Mouse (Mus musculus) MEL (cell line): ENCODE data around the gene Marveld3. TPM values are rescaled to one million over a fixed set of nuclear protein-coding genes. Genes with fewer than 3 reads are reported as not detected.

Experiments
- DNase-seq: peaks from one replicate; pipeline ENCODE4 v3.0.0; 2011; ENCODE audit warnings: low read depth, low spot score
- H3K27ac ChIP-seq: 2 replicates; pipeline ENCODE4 v1.5.1; 2012; ENCODE audit warnings: low read depth, mild to moderate bottlenecking, control low read depth, low read length, moderate library complexity; ENCODE audit not compliant: control insufficient read depth
- H3K27me3 ChIP-seq, 2 experiments: fragments of 150-350 bp in 1 of 2; sonication (generic) in 1 of 2; 2 replicates each; pipeline ENCODE4 v1.6.1; 2012; ENCODE audit warnings: low read length in 2 of 2, mild to moderate bottlenecking in 2 of 2, improper control_type of control experiment in 1 of 2, moderate library complexity in 1 of 2; ENCODE audit not compliant: insufficient read depth in 2 of 2, control insufficient read depth in 1 of 2
- H3K36me3 ChIP-seq, 2 experiments: 2 replicates each; pipeline ENCODE4 v1.6.1; 2012 to 2014; ENCODE audit warnings: low read length in 2 of 2, improper control_type of control experiment in 1 of 2, inconsistent platforms in 1 of 2, mild to moderate bottlenecking in 1 of 2; ENCODE audit not compliant: insufficient read depth in 2 of 2, control insufficient read depth in 1 of 2
- H3K4me1 ChIP-seq, 2 experiments: fragments of 150-350 bp in 1 of 2; sonication (generic) in 1 of 2; 2 replicates each; pipeline ENCODE4 v1.6.1; 2012; ENCODE audit warnings: low read length in 2 of 2, improper control_type of control experiment in 1 of 2, mild to moderate bottlenecking in 1 of 2; ENCODE audit not compliant: insufficient read depth in 2 of 2, control insufficient read depth in 1 of 2
- H3K4me3 ChIP-seq, 2 experiments: fragments of 150-350 bp in 1 of 2; sonication (generic) in 1 of 2; 2 replicates each; pipeline ENCODE4 v1.5.1; 2012; ENCODE audit warnings: low read depth in 2 of 2, low read length in 2 of 2, mild to moderate bottlenecking in 2 of 2, moderate library complexity in 2 of 2, control low read depth in 1 of 2, improper control_type of control experiment in 1 of 2; ENCODE audit not compliant: control insufficient read depth in 1 of 2, insufficient read depth in 1 of 2
- H3K79me2 ChIP-seq: 2 replicates; pipeline ENCODE4 v1.6.1; 2012; ENCODE audit warnings: mild to moderate bottlenecking, low read length, moderate library complexity; ENCODE audit not compliant: control insufficient read depth, poor library complexity, insufficient read depth
- H3K9ac ChIP-seq: 2 replicates; pipeline ENCODE4 v1.6.1; 2012; ENCODE audit warnings: low read depth, mild to moderate bottlenecking, control low read depth, low read length, moderate library complexity; ENCODE audit not compliant: control insufficient read depth, poor library complexity, severe bottlenecking
- H3K9me3 ChIP-seq: fragments of 150-350 bp; sonication (generic); replicated peaks from 2 replicates; pipeline ENCODE4 v1.6.1; 2012; ENCODE audit warnings: mild to moderate bottlenecking, low read length, improper control_type of control experiment, moderate library complexity; ENCODE audit not compliant: insufficient read depth
- CHD2 ChIP-seq: IDR thresholded peaks from 2 replicates; pipeline ENCODE4 v1.6.1; 2011; ENCODE audit warnings: low read length, improper control_type of control experiment
- E2F4 ChIP-seq: IDR thresholded peaks from 2 replicates; pipeline ENCODE4 v1.6.1; 2011; ENCODE audit warnings: low read depth, low read length, improper control_type of control experiment, borderline replicate concordance
- ELF1 ChIP-seq: IDR thresholded peaks from 2 replicates; pipeline ENCODE4 v1.6.1; 2014; ENCODE audit warnings: low read depth, mild to moderate bottlenecking, inconsistent platforms, low read length, improper control_type of control experiment, moderate library complexity
- GABPA ChIP-seq: IDR thresholded peaks from 2 replicates; pipeline ENCODE4 v1.6.1; 2012; ENCODE audit warnings: low read depth, mild to moderate bottlenecking, inconsistent platforms, low read length, improper control_type of control experiment, moderate library complexity
- GATA1 ChIP-seq: IDR thresholded peaks from 2 replicates; pipeline ENCODE4 v1.6.1; 2011; ENCODE audit warnings: low read depth, low read length, improper control_type of control experiment
- HCFC1 ChIP-seq: IDR thresholded peaks from 2 replicates; pipeline ENCODE4 v1.6.1; 2012; ENCODE audit warnings: low read depth, mild to moderate bottlenecking, inconsistent platforms, low read length, improper control_type of control experiment, moderate library complexity
- KAT2A ChIP-seq: conservative IDR thresholded peaks from 2 replicates; pipeline ENCODE4 v1.6.1; 2012; ENCODE audit warnings: low read depth, low read length, improper control_type of control experiment, inconsistent platforms
- MYB ChIP-seq: IDR thresholded peaks from 2 replicates; pipeline ENCODE4 v1.6.1; 2011; ENCODE audit warnings: mild to moderate bottlenecking, low read depth, low read length, improper control_type of control experiment
- MYC ChIP-seq: IDR thresholded peaks from 2 replicates; pipeline ENCODE4 v1.6.1; 2011; ENCODE audit warnings: low read depth, mild to moderate bottlenecking, low read length, improper control_type of control experiment, moderate library complexity
- POLR2A ChIP-seq, 2 experiments: IDR thresholded peaks; 2 replicates each; pipeline ENCODE4 v1.6.1; 2011 to 2012; ENCODE audit warnings: low read length in 2 of 2, mild to moderate bottlenecking in 2 of 2, control low read depth in 1 of 2, improper control_type of control experiment in 1 of 2, low read depth in 1 of 2, moderate library complexity in 1 of 2; ENCODE audit not compliant: control insufficient read depth in 1 of 2, insufficient read depth in 1 of 2, poor library complexity in 1 of 2
- RAD21 ChIP-seq: IDR thresholded peaks from 2 replicates; pipeline ENCODE4 v1.6.1; 2011; ENCODE audit warnings: mild to moderate bottlenecking, low read depth, low read length, improper control_type of control experiment
- RCOR1 ChIP-seq: IDR thresholded peaks from 2 replicates; pipeline ENCODE4 v1.6.1; 2012; ENCODE audit warnings: low read depth, mild to moderate bottlenecking, inconsistent platforms, low read length, improper control_type of control experiment
- TBP ChIP-seq: IDR thresholded peaks from 2 replicates; pipeline ENCODE4 v1.8.0; 2011; ENCODE audit warnings: low read depth, low read length, improper control_type of control experiment
- TCF12 ChIP-seq: IDR thresholded peaks from 2 replicates; pipeline ENCODE4 v1.6.1; 2014; ENCODE audit warnings: low read depth, mild to moderate bottlenecking, inconsistent platforms, low read length, improper control_type of control experiment, moderate library complexity
- UBTF ChIP-seq: IDR thresholded peaks from 2 replicates; pipeline ENCODE4 v1.6.1; 2012; ENCODE audit warnings: low read depth, mild to moderate bottlenecking, inconsistent platforms, low read length, improper control_type of control experiment, moderate library complexity, borderline replicate concordance; ENCODE audit not compliant: insufficient read depth
- USF1 ChIP-seq: IDR thresholded peaks from 2 replicates; pipeline ENCODE4 v1.6.1; 2014; ENCODE audit warnings: low read depth, mild to moderate bottlenecking, inconsistent platforms, low read length, improper control_type of control experiment, moderate library complexity
- USF2 ChIP-seq, 2 experiments: IDR thresholded peaks; 2 replicates each; pipeline ENCODE4 v1.6.1; 2011 to 2012; ENCODE audit warnings: improper control_type of control experiment in 2 of 2, low read length in 2 of 2, borderline replicate concordance in 1 of 2, inconsistent platforms in 1 of 2, low read depth in 1 of 2, mild to moderate bottlenecking in 1 of 2; ENCODE audit not compliant: insufficient read depth in 1 of 2
- ZMIZ1 ChIP-seq: IDR thresholded peaks from 2 replicates; pipeline ENCODE4 v1.6.1; 2012; ENCODE audit warnings: low read depth, mild to moderate bottlenecking, inconsistent platforms, low read length, improper control_type of control experiment, moderate library complexity
- ZNF384 ChIP-seq: IDR thresholded peaks from 2 replicates; pipeline ENCODE4 v1.6.1; 2012; ENCODE audit warnings: low read depth, mild to moderate bottlenecking, inconsistent platforms, low read length, improper control_type of control experiment
- polyA plus RNA-seq, 2 experiments: library from polyadenylated mRNA; stranded (reverse) in 1 of 2; unstranded in 1 of 2; fragments of >175 nt in 1 of 2; fragments of >200 nt in 1 of 2; gene quantifications; 2 replicates each; pipeline versions ENCODE4 v1.2.1 to v1.2.4; 2012; ENCODE audit warnings: low replicate concordance in 2 of 2, low read depth in 1 of 2; ENCODE audit not compliant: insufficient read length in 2 of 2, insufficient read depth in 1 of 2, missing spikeins in 1 of 2
- total RNA-seq: library from RNA; depleted of rRNA; stranded (reverse); fragments of 300-350 nt; gene quantifications from 2 replicates; pipeline ENCODE4 v1.2.3, GENCODE M21; 2012

The Marveld3 gene
- total and polyA plus RNA-seq, 3 experiments: not detected

DNA sequence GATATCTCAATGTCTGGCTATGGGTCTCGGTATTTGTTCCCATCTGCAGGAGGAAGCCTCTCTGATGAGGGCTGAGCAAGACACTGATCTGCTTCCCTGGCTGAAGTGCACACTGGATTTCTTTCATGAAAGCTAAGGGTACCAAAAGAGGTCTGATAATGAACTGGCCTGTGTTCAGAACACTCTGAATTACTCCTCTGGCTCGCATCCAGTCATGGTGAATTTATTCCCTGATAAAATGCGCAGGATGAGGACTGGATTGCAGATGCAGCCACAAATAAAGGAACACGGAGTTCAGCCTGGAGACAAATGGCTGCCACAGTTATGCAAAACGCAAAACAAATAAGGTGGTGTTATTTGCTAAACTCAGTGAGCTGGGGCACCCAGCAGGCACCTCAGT, 21.9 kb upstream of the Marveld3 start:
- no peak for DNase-seq
- Histone ChIP-seq H3K9me3 (no peaks in the 10 kb centered on the region), H3K27me3 (peaks cover 0 to 3% of the 10 kb centered on the region in 2 experiments; a peak in 2 of 4 replicates), H3K27ac (no peak overlapping the region), H3K36me3 (no peaks in the 10 kb centered on the region), H3K4me3 (no peak overlapping the region), H3K9ac (no peak overlapping the region), H3K4me1 (no peaks in the 10 kb centered on the region), H3K79me2 (no peaks in the 10 kb centered on the region)
- no peak for TF ChIP-seq HCFC1
- TF ChIP-seq TCF12: no peak
- TF ChIP-seq USF1: no peak
- TF ChIP-seq ZNF384: no peak
- TF ChIP-seq MYB: no peak
- TF ChIP-seq CHD2: no peak
- no peak for TF ChIP-seq USF2 (IDR thresholded peaks at IDR 0.05; ENCODE audit: borderline replicate concordance in 1 of 2, insufficient read depth in 1 of 2, low read depth in 1 of 2, low read length in 2 of 2)
- TF ChIP-seq TBP: no peak
- no peak for TF ChIP-seq POLR2A (IDR thresholded peaks at IDR 0.05; ENCODE audit: control insufficient read depth in 1 of 2, insufficient read depth in 1 of 2, low read depth in 1 of 2, low read length in 2 of 2, poor library complexity in 1 of 2)
- TF ChIP-seq RAD21: no peak
- TF ChIP-seq UBTF: no peak
- TF ChIP-seq RCOR1: no peak
- no peak for TF ChIP-seq KAT2A
- no peak for TF ChIP-seq MYC
- no peak for TF ChIP-seq E2F4

DNA sequence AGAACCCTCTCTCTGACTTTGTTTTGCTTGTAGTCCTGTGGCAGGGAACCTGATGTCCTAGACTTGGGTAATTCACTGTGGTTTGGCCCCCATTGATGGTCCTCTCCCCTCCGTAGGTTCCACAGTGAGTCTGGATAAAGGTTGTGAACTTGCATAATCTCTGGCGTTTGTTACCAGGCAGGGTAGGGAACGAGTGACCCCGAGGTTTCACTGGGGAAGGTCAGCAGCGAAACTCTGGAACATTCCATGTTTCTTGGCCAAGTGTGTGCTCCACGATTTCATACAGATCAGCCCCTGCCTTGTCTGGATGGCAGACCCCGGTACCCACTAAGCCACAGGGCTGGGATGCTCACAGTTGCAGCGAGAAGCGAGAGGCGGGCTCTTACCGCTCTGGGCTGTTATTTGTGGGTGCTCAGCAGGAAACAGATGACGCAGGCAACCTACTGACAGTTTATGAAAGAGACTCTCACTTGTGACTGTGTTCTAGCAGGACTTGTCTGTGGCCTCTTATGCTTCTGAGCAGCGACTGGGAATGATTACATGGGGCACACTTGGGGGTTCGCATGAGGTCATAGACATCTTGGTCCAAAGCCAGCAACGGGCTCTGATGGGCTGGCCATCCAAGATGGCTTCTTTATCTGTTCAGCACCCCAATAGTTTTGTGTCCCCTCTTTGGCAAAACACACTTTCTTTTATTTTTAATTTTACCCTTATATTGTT, 20.5 kb upstream of the Marveld3 start:
- Histone ChIP-seq H3K27ac (no peak overlapping the region), H3K27me3 (peaks cover 0 to 3% of the 10 kb centered on the region in 2 experiments; a peak in 2 of 4 replicates), H3K9me3 (no peaks in the 10 kb centered on the region), H3K9ac (no peak overlapping the region), H3K36me3 (no peaks in the 10 kb centered on the region), H3K4me1 (no peaks in the 10 kb centered on the region), H3K79me2 (no peaks in the 10 kb centered on the region), H3K4me3 (no peak overlapping the region)
- no peak for TF ChIP-seq ZMIZ1
- no peak for TF ChIP-seq CHD2
- no peak for TF ChIP-seq USF1
- TF ChIP-seq ELF1: no peak
- TF ChIP-seq GATA1: no peak
- TF ChIP-seq GABPA: no peak
- no peak for DNase-seq
